Mouse (Mus musculus): Measurements from ENCODE around the gene Poc1a. TPM values are rescaled to one million over a fixed set of nuclear protein-coding genes. Genes with fewer than 3 reads are reported as not detected.

Gene Poc1a
- polyA plus RNA-seq, 1 experiment, result 32.6 TPM

- Histone ChIP-seq H3K27ac (ENCODE audit: insufficient read depth, low read length) (no peak overlapping the region), H3K4me3 (ENCODE audit: insufficient read depth, low read length) (no peak overlapping the region), H3K4me1 (ENCODE audit: control insufficient read depth, insufficient read depth, low read length) (no peaks in the 10 kb centered on the region)
- TF ChIP-seq POLR2A (IDR thresholded peaks at IDR 0.05; ENCODE audit: extremely low read depth, insufficient read depth, low read length) (no peak), CTCF (IDR thresholded peaks at IDR 0.05; ENCODE audit: extremely low read depth, insufficient read depth, low read length) (no peak)
Observed at GRCm38 (mm10) chr9:106261491-106261890, 19.4 kb upstream of the Poc1a start.

GRCm38 (mm10) chr9:106262075-106262474 lies 18.8 kb upstream of the Poc1a start:
- TF ChIP-seq CTCF (IDR thresholded peaks at IDR 0.05; ENCODE audit: extremely low read depth, insufficient read depth, low read length), result no peak
- no peak for TF ChIP-seq POLR2A (IDR thresholded peaks at IDR 0.05; ENCODE audit: extremely low read depth, insufficient read depth, low read length)
- Histone ChIP-seq H3K4me1 (ENCODE audit: control insufficient read depth, insufficient read depth, low read length) (no peaks in the 10 kb centered on the region), H3K4me3 (ENCODE audit: insufficient read depth, low read length) (no peak overlapping the region), H3K27ac (ENCODE audit: insufficient read depth, low read length) (no peak overlapping the region)

GRCm38 (mm10) chr9:106263381-106263924 lies 17.4 kb upstream of the Poc1a start:
- no peak overlapping the region for H3K27ac ChIP-seq (ENCODE audit: insufficient read depth, low read length)
- no peak for TF ChIP-seq POLR2A (IDR thresholded peaks at IDR 0.05; ENCODE audit: extremely low read depth, insufficient read depth, low read length)
- no peak for TF ChIP-seq CTCF (IDR thresholded peaks at IDR 0.05; ENCODE audit: extremely low read depth, insufficient read depth, low read length)
- no peak overlapping the region for H3K4me3 ChIP-seq (ENCODE audit: insufficient read depth, low read length)
- no peaks in the 10 kb centered on the region for H3K4me1 ChIP-seq (ENCODE audit: control insufficient read depth, insufficient read depth, low read length)

GRCm38 (mm10) chr9:106265358-106266075 lies 15.3 kb upstream of the Poc1a start:
- no peak overlapping the region for H3K4me3 ChIP-seq (ENCODE audit: insufficient read depth, low read length)
- H3K4me1 ChIP-seq (ENCODE audit: control insufficient read depth, insufficient read depth, low read length), result peaks cover 7% of the 10 kb centered on the region
- no peak overlapping the region for H3K27ac ChIP-seq (ENCODE audit: insufficient read depth, low read length)
- TF ChIP-seq CTCF (IDR thresholded peaks at IDR 0.05; ENCODE audit: extremely low read depth, insufficient read depth, low read length), result no peak
- no peak for TF ChIP-seq POLR2A (IDR thresholded peaks at IDR 0.05; ENCODE audit: extremely low read depth, insufficient read depth, low read length)

GRCm38 (mm10) chr9:106266936-106267657 lies 13.8 kb upstream of the Poc1a start:
- no peak overlapping the region for H3K27ac ChIP-seq (ENCODE audit: insufficient read depth, low read length)
- no peak overlapping the region for H3K4me3 ChIP-seq (ENCODE audit: insufficient read depth, low read length)
- H3K4me1 ChIP-seq (ENCODE audit: control insufficient read depth, insufficient read depth, low read length), result peaks cover 7% of the 10 kb centered on the region
- TF ChIP-seq POLR2A (IDR thresholded peaks at IDR 0.05; ENCODE audit: extremely low read depth, insufficient read depth, low read length) (no peak), CTCF (IDR thresholded peaks at IDR 0.05; ENCODE audit: extremely low read depth, insufficient read depth, low read length) (no peak)

- no peak for TF ChIP-seq POLR2A (IDR thresholded peaks at IDR 0.05; ENCODE audit: extremely low read depth, insufficient read depth, low read length)
- TF ChIP-seq CTCF (IDR thresholded peaks at IDR 0.05; ENCODE audit: extremely low read depth, insufficient read depth, low read length), result no peak
- Histone ChIP-seq H3K4me3 (ENCODE audit: insufficient read depth, low read length) (no peak overlapping the region), H3K4me1 (ENCODE audit: control insufficient read depth, insufficient read depth, low read length) (peaks cover 7% of the 10 kb centered on the region), H3K27ac (ENCODE audit: insufficient read depth, low read length) (no peak overlapping the region)
Observed at GRCm38 (mm10) chr9:106268421-106268820, 12.4 kb upstream of the Poc1a start.

- TF ChIP-seq POLR2A (IDR thresholded peaks at IDR 0.05; ENCODE audit: extremely low read depth, insufficient read depth, low read length) (no peak), CTCF (IDR thresholded peaks at IDR 0.05; ENCODE audit: extremely low read depth, insufficient read depth, low read length) (no peak)
- Histone ChIP-seq H3K4me1 (ENCODE audit: control insufficient read depth, insufficient read depth, low read length) (peaks cover 7% of the 10 kb centered on the region), H3K4me3 (ENCODE audit: insufficient read depth, low read length) (no peak overlapping the region), H3K27ac (ENCODE audit: insufficient read depth, low read length) (no peak overlapping the region)
Observed at GRCm38 (mm10) chr9:106269076-106269788, 11.6 kb upstream of the Poc1a start.

GRCm38 (mm10) chr9:106269879-106270278 lies 11.0 kb upstream of the Poc1a start:
- no peak for TF ChIP-seq CTCF (IDR thresholded peaks at IDR 0.05; ENCODE audit: extremely low read depth, insufficient read depth, low read length)
- TF ChIP-seq POLR2A (IDR thresholded peaks at IDR 0.05; ENCODE audit: extremely low read depth, insufficient read depth, low read length), result no peak
- Histone ChIP-seq H3K27ac (ENCODE audit: insufficient read depth, low read length) (no peak overlapping the region), H3K4me1 (ENCODE audit: control insufficient read depth, insufficient read depth, low read length) (peaks cover 7% of the 10 kb centered on the region), H3K4me3 (ENCODE audit: insufficient read depth, low read length) (no peak overlapping the region)

GRCm38 (mm10) chr9:106270656-106271055 lies 10.2 kb upstream of the Poc1a start:
- Histone ChIP-seq H3K4me3 (ENCODE audit: insufficient read depth, low read length) (no peak overlapping the region), H3K27ac (ENCODE audit: insufficient read depth, low read length) (no peak overlapping the region), H3K4me1 (ENCODE audit: control insufficient read depth, insufficient read depth, low read length) (peaks cover 7% of the 10 kb centered on the region)
- TF ChIP-seq CTCF (IDR thresholded peaks at IDR 0.05; ENCODE audit: extremely low read depth, insufficient read depth, low read length), result no peak
- TF ChIP-seq POLR2A (IDR thresholded peaks at IDR 0.05; ENCODE audit: extremely low read depth, insufficient read depth, low read length), result no peak
